Mouse (Mus musculus) hindbrain, embryonic 15.5 days (tissue): Measurements from ENCODE around the gene Foxr1. TPM values are rescaled to one million over a fixed set of nuclear protein-coding genes. Genes with fewer than 3 reads are reported as not detected.
"Not testable (repeated sequence)": the region's sequence is repeated elsewhere in the genome, so short reads cannot be mapped to it uniquely, and the experiment has no call there.

Source experiments
- ATAC-seq: fragments of 200-750 bp; cut with Nextera tagmentation; 2 replicates; pipeline ENCODE4 v1.8.0; 2017; ENCODE audit warnings: low read depth, moderate number of reproducible peaks, moderate TSS enrichment; ENCODE audit not compliant: low FRiP score
- H3K27ac ChIP-seq: fragments of 300-500 bp; sonication (generic); replicated peaks from 2 replicates; pipeline ENCODE4 v1.5.1; 2015; ENCODE audit warnings: mild to moderate bottlenecking, inconsistent platforms
- H3K27me3 ChIP-seq: fragments of 300-500 bp; sonication (generic); 2 replicates; pipeline ENCODE4 v1.6.1; 2015; ENCODE audit warnings: control low read depth, inconsistent platforms
- H3K36me3 ChIP-seq: fragments of 300-500 bp; sonication (generic); 2 replicates; pipeline ENCODE4 v1.6.1; 2015; ENCODE audit warnings: control low read depth, inconsistent platforms
- H3K4me1 ChIP-seq: fragments of 300-500 bp; sonication (generic); replicated peaks from 2 replicates; pipeline ENCODE4 v1.6.1; 2015; ENCODE audit warnings: control low read depth, inconsistent platforms
- H3K4me2 ChIP-seq: fragments of 300-500 bp; sonication (generic); 2 replicates; pipeline ENCODE4 v1.6.1; 2015; ENCODE audit warnings: moderate library complexity, mild to moderate bottlenecking, inconsistent platforms
- H3K4me3 ChIP-seq: fragments of 300-500 bp; sonication (generic); 2 replicates; pipeline ENCODE4 v1.5.1; 2015; ENCODE audit warnings: mild to moderate bottlenecking, inconsistent platforms
- H3K9ac ChIP-seq: fragments of 300-500 bp; sonication (generic); 2 replicates; pipeline ENCODE4 v1.6.1; 2015; ENCODE audit warnings: inconsistent platforms
- H3K9me3 ChIP-seq: fragments of 300-500 bp; sonication (generic); 2 replicates; pipeline ENCODE4 v1.6.1; 2016; ENCODE audit warnings: control low read depth, inconsistent platforms
- WGBS: fragments of 180-500 bp; shearing (Covaris S2); methylation state at CpG from one replicate; pipeline ENCODE4 v1.1.7; 2015; 5-methylcytosine and 5-hydroxymethylcytosine counted together
- polyA plus RNA-seq: library from polyadenylated mRNA; unstranded; fragments of >200 nt; fragmentation: Nextera tagmentation; extraction: Ambion mirVana; gene quantifications from 2 replicates; pipeline ENCODE4 v1.2.1, GENCODE M21; 2015

Foxr1 gene
- polyA plus RNA-seq, 1 experiment from 2014 or later = not detected

GRCm38 (mm10) chr9:44432577-44433185 is 8.3 kb downstream of the Foxr1 start:
- H3K9me3 ChIP-seq = no peaks in the 10 kb centered on the region
- 58% methylated on average over 5 of the region's 5 CpGs for WGBS
- no peak overlapping the region for H3K27ac ChIP-seq
- no peak for ATAC-seq
- H3K9ac ChIP-seq = no peak overlapping the region
- H3K4me3 ChIP-seq = no peak overlapping the region
- no peak overlapping the region for H3K4me2 ChIP-seq
- H3K4me1 ChIP-seq = no peaks in the 10 kb centered on the region
- no peaks in the 10 kb centered on the region for H3K36me3 ChIP-seq
- H3K27me3 ChIP-seq = no peaks in the 10 kb centered on the region

DNA sequence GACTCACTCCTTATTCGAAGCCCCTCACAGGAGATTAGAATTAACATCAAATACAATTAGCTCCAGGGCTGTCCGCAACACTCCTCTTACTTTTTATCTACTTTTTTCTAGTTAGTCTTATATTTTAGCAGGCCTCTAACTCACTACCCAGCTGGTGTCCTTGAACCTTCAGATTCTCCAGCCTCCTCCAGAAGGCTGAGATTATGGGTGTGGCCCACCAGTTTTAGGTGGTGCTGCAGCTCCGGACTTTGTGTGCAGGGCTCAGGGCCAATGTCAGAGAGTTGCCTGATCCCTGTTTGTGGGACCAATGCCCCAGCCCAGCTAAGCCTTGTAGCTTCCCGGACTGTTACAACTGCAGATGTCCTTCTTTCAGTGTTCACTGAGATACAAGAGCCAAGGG is 17.4 kb downstream of the Foxr1 start:
- 89% methylated on average over 4 of the region's 4 CpGs for WGBS
- Histone ChIP-seq H3K36me3 (no peaks in the 10 kb centered on the region), H3K9me3 (no peaks in the 10 kb centered on the region), H3K4me1 (peaks cover under 1% of the 10 kb centered on the region; the same call in 1 of the 2 replicates), H3K9ac (no peak overlapping the region), H3K27ac (no peak overlapping the region), H3K27me3 (no peaks in the 10 kb centered on the region), H3K4me2 (no peak overlapping the region), H3K4me3 (no peak overlapping the region)
- no peak for ATAC-seq

DNA sequence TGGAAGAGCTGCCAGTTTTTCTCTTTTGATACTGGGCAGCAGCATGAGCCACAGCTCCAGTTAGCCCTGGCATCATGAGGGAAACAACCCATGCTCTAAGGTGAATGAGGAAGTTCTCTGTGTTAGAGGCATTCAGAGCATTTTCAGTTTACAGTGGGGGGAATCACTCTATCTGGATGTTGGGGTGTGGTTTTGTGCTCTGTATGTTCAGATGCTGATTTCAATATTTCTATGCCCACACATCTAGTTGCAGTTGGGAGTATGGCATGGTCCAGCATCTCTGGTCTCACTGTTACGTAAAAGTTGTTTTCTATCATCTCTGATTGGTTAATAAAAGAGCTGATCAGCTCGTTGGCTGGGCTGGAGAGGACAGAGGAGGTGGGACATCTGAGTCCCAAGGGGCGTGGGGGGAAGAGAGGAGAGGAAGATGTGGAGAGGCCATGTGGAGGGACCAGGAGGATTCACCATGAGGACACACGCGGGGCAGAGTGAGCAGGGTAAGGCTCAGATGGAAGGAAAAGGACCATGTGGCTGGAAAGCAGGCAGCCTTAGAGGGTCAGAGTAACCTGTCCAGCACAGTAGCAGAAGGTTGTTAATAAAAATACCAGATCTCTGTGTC is 20.5 kb downstream of the Foxr1 start:
- Histone ChIP-seq H3K4me2 (no peak overlapping the region), H3K9ac (no peak overlapping the region), H3K27ac (no peak overlapping the region), H3K4me3 (no peak overlapping the region), H3K27me3 (no peaks in the 10 kb centered on the region), H3K9me3 (no peaks in the 10 kb centered on the region), H3K4me1 (peaks cover 17% of the 10 kb centered on the region), H3K36me3 (no peaks in the 10 kb centered on the region)
- 83% methylated on average over 5 of the region's 5 CpGs for WGBS
- no peak for ATAC-seq

- H3K27ac ChIP-seq, H3K9ac ChIP-seq, H3K4me2 ChIP-seq, H3K4me3 ChIP-seq, H3K36me3 ChIP-seq, ATAC-seq, H3K27me3 ChIP-seq, H3K9me3 ChIP-seq: not testable (repeated sequence)
- peaks cover 17% of the 10 kb centered on the region for H3K4me1 ChIP-seq
- WGBS = 98% methylated on average over 9 of the region's 9 CpGs
These were observed 21.2 kb downstream of the Foxr1 start for GRCm38 (mm10) chr9:44419730-44420129.

DNA sequence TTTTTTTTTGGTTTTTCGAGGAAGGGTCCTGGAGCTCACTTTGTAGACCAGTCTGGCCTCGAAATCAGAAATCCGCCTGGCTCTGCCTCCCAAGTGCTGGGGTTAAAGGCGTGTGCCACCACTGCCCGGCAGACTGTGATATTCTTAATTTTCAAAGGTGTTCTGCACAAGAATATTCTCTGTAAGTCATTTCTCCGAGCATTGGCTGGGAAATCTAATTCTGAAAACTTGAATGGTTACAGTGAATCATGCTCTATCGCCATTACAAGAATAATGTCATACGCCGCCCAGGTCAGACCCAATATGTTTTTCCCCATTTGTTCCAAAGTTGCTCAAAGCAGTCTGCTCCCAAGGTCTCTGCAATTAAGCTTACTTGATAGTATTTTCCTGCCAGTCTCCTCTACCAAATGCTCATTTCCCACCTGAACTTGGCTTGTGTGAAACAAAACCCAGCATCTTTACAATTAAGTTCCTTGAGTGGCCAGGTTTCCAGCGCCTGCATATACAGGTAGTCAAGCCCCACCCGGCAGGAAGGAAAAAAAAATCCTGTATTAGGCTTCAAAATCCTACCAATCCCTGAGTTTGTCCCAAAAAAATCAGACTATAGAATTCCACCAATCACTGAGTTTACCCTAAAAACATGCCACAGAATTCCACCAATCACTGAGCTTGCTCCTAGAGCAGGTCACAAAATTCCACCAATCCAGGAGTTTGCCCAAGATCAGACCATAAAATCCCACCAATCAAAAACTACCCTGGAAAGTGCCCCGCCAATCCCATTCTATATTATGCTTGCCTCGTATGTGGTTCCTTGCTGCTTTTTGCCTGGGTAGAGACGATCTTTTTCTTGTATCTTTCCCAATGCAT is 22.2 kb downstream of the Foxr1 start, which contains the start of gene Ccdc84:
Ccdc84 (minus strand) TSS at position 51 of the 867 bp plus-strand sequence.
- ATAC-seq = no peak
- WGBS = 77% methylated on average over 14 of the region's 14 CpGs
- peaks cover 8% of the 10 kb centered on the region for H3K36me3 ChIP-seq
- H3K27me3 ChIP-seq = no peaks in the 10 kb centered on the region
- H3K4me1 ChIP-seq = peaks cover 17% of the 10 kb centered on the region
- H3K27ac ChIP-seq = peak within 1 kb of the TSS; percentile 79
- H3K4me3 ChIP-seq = peak within 1 kb of the TSS; percentile 74
- peak within 1 kb of the TSS; percentile 80 for H3K4me2 ChIP-seq
- H3K9me3 ChIP-seq = no peaks in the 10 kb centered on the region
- H3K9ac ChIP-seq = peak within 1 kb of the TSS; percentile 74

- peak overlapping the region; percentile 74 for H3K9ac ChIP-seq
- H3K4me1 ChIP-seq = peaks cover 17% of the 10 kb centered on the region
- H3K27ac ChIP-seq = peak overlapping the region; percentile 79
- under 1% methylated on average over 38 of the region's 38 CpGs for WGBS
- peak overlapping the region; percentile 80 for H3K4me2 ChIP-seq
- no peaks in the 10 kb centered on the region for H3K27me3 ChIP-seq
- peak; percentile 93 for ATAC-seq
- H3K9me3 ChIP-seq = no peaks in the 10 kb centered on the region
- H3K36me3 ChIP-seq = peaks cover 17% of the 10 kb centered on the region
- peak overlapping the region; percentile 74 for H3K4me3 ChIP-seq
These were observed 23.0 kb downstream of the Foxr1 start for GRCm38 (mm10) chr9:44417892-44418363.

GRCm38 (mm10) chr9:44417156-44417891 is 23.6 kb downstream of the Foxr1 start:
- peak overlapping the region; percentile 79 for H3K27ac ChIP-seq
- H3K9ac ChIP-seq = peak overlapping the region; percentile 74
- 8% methylated on average over 26 of the region's 26 CpGs for WGBS
- peaks cover 17% of the 10 kb centered on the region for H3K4me1 ChIP-seq
- H3K9me3 ChIP-seq = no peaks in the 10 kb centered on the region
- H3K4me3 ChIP-seq = peak overlapping the region; percentile 74
- peak; percentile 74; the same call in 1 of the 2 replicates for ATAC-seq
- no peaks in the 10 kb centered on the region for H3K27me3 ChIP-seq
- H3K4me2 ChIP-seq = peak overlapping the region; percentile 80
- H3K36me3 ChIP-seq = peaks cover 23% of the 10 kb centered on the region

DNA sequence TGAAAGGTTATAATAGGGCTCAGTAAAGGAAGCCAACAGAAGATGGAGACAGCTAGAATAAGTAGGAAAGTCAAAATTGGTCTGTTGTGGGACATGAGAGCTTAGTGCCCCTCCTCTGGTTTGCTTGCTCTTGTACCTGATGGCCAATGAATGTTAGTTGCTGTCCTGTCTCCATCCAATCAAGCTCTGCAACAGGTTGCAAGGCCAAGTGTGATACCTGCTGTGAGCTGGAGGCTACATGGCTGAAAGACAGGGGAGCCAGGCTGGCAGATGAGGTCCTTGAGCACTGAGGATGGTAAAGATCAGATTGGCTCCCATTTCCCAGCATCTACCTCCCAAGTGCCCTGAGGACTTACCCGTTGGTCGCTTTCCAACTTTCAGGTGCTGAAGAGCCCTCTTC is 28.2 kb downstream of the Foxr1 start:
- no peak for ATAC-seq
- no peak overlapping the region for H3K4me3 ChIP-seq
- no peak overlapping the region for H3K9ac ChIP-seq
- no peak overlapping the region for H3K4me2 ChIP-seq
- no peak overlapping the region for H3K27ac ChIP-seq
- 92% methylated on average over 2 of the region's 2 CpGs for WGBS
- no peaks in the 10 kb centered on the region for H3K9me3 ChIP-seq
- no peaks in the 10 kb centered on the region for H3K27me3 ChIP-seq
- H3K4me1 ChIP-seq = peaks cover 27% of the 10 kb centered on the region
- H3K36me3 ChIP-seq = peaks cover 60% of the 10 kb centered on the region

- ATAC-seq = no peak
- Histone ChIP-seq H3K4me2 (no peak overlapping the region), H3K9me3 (no peaks in the 10 kb centered on the region), H3K36me3 (peaks cover 60% of the 10 kb centered on the region), H3K9ac (no peak overlapping the region), H3K27ac (no peak overlapping the region), H3K4me3 (no peak overlapping the region), H3K4me1 (peaks cover 25% of the 10 kb centered on the region), H3K27me3 (no peaks in the 10 kb centered on the region)
- 89% methylated on average over 4 of the region's 4 CpGs for WGBS
These were observed 28.6 kb downstream of the Foxr1 start for GRCm38 (mm10) chr9:44412306-44412705.

DNA sequence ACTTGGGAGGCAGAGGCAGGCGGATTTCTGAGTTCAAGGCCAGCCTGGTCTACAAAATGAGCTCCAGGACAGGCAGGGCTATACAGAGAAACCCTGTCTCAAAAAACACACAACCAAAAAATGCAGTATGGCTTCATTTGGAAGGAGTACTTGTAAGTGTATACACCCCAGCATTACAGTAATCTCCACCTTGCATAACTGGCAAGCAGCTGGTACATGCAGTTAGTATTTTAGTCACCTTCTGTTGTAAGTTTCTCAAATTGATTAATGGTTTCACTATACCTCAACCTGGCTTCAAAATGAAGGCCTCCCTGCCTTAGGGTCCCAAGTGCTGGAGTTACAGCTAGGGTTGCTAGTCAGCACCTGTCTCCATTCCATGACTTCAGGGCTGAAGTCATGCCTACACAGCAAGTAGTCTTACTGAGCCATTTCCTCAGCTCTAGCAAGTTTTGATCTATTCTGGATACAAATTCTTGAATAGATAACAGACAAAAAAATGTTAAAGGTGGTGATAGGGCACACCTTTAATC is 29.3 kb downstream of the Foxr1 start:
- no peaks in the 10 kb centered on the region for H3K9me3 ChIP-seq
- no peak overlapping the region for H3K4me2 ChIP-seq
- no peaks in the 10 kb centered on the region for H3K27me3 ChIP-seq
- peaks cover 60% of the 10 kb centered on the region for H3K36me3 ChIP-seq
- whole genome bisulfite sequencing = 83% methylated on average over 1 of the region's 1 CpGs
- no peak overlapping the region for H3K9ac ChIP-seq
- H3K27ac ChIP-seq = no peak overlapping the region
- H3K4me1 ChIP-seq = peaks cover 20% of the 10 kb centered on the region
- no peak overlapping the region for H3K4me3 ChIP-seq
- no peak for ATAC-seq

- H3K9me3 ChIP-seq = no peaks in the 10 kb centered on the region
These were observed 30.1 kb downstream of the Foxr1 start for GRCm38 (mm10) chr9:44410647-44411336.

More at GRCm38 (mm10) chr9:44410647-44411336, 30.1 kb downstream of the Foxr1 start:
- WGBS = 81% methylated on average over 2 of the region's 2 CpGs
- no peak for ATAC-seq
- Histone ChIP-seq H3K27me3 (no peaks in the 10 kb centered on the region), H3K27ac (no peak overlapping the region), H3K36me3 (peaks cover 60% of the 10 kb centered on the region), H3K9ac (no peak overlapping the region), H3K4me2 (no peak overlapping the region), H3K4me1 (peaks cover 20% of the 10 kb centered on the region), H3K4me3 (no peak overlapping the region)
